Mouse (Mus musculus) kidney, embryonic 14.5 days (tissue): ENCODE measurements around the gene Snap25. TPM values are rescaled to one million over a fixed set of nuclear protein-coding genes. Genes with fewer than 3 reads are reported as not detected.

Experiments
- ATAC-seq: fragments of 200-750 bp; cut with Nextera tagmentation; 2 replicates; pipeline ENCODE4 v1.8.0; 2017; ENCODE audit warnings: moderate number of reproducible peaks, mild to moderate bottlenecking, moderate TSS enrichment, moderate library complexity; ENCODE audit not compliant: low FRiP score, low TSS enrichment
- H3K27ac ChIP-seq: fragments of 300-500 bp; sonication (generic); 2 replicates; pipeline ENCODE4 v1.5.1; 2014; ENCODE audit warnings: low read depth, mild to moderate bottlenecking, low read length, moderate library complexity, mixed read lengths
- H3K27me3 ChIP-seq: fragments of 300-500 bp; sonication (generic); 2 replicates; pipeline ENCODE4 v1.6.1; 2014; ENCODE audit warnings: mild to moderate bottlenecking, low read length; ENCODE audit not compliant: control insufficient read depth, insufficient read depth
- H3K36me3 ChIP-seq: fragments of 300-500 bp; sonication (generic); 2 replicates; pipeline ENCODE4 v1.6.1; 2014; ENCODE audit warnings: low read length, mixed read lengths; ENCODE audit not compliant: control insufficient read depth, insufficient read depth
- H3K4me1 ChIP-seq: fragments of 300-500 bp; sonication (generic); 2 replicates; pipeline ENCODE4 v1.6.1; 2014; ENCODE audit warnings: low read length, mixed read lengths; ENCODE audit not compliant: control insufficient read depth, insufficient read depth
- H3K4me2 ChIP-seq: fragments of 300-500 bp; sonication (generic); replicated peaks from 2 replicates; pipeline ENCODE4 v1.6.1; 2014; ENCODE audit warnings: low read depth, mild to moderate bottlenecking, low read length
- H3K4me3 ChIP-seq: fragments of 300-500 bp; sonication (generic); 2 replicates; pipeline ENCODE4 v1.5.1; 2014; ENCODE audit warnings: mild to moderate bottlenecking, low read length
- H3K9ac ChIP-seq: fragments of 300-500 bp; sonication (generic); 2 replicates; pipeline ENCODE4 v1.6.1; 2014; ENCODE audit warnings: low read depth, mild to moderate bottlenecking, low read length, moderate library complexity
- H3K9me3 ChIP-seq: fragments of 300-500 bp; sonication (generic); 2 replicates; pipeline ENCODE4 v1.6.1; 2016; ENCODE audit warnings: low read length; ENCODE audit not compliant: control insufficient read depth
- WGBS: fragments of 180-500 bp; shearing (Covaris S2); extraction: QIAGEN DNeasy Blood & Tissue Kit; methylation state at CpG from one replicate; pipeline ENCODE4 v1.1.7; 2014; 5-methylcytosine and 5-hydroxymethylcytosine counted together
- polyA plus RNA-seq: library from polyadenylated mRNA; unstranded; fragments of >200 nt; fragmentation: Nextera tagmentation; extraction: Ambion mirVana; gene quantifications from 2 replicates; pipeline ENCODE4 v1.2.1, GENCODE M21; 2014

The Snap25 gene
- polyA plus RNA-seq, 1 experiment from 2014 or later: 0.31 TPM

DNA sequence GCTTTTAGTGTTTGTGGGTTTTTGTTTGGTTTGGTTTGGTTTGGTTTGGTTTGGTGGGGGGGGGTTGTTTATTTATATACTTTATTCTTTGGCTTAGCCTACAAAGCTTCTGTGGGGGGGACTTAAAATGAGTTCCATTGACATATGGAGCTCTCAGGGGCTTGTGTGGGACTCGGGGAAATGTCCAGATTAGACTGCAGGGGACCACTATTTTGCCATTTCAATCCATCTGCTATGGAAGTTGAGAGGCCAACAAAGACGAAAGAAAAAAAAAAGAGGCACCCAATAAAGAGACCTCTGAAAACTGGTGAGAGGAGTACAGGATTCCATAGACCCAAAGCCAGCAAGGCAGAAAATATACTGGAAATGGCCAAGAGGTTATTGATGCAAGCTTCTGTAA lies 9.9 kb upstream of the Snap25 start:
- 84% methylated on average over 2 of the region's 2 CpGs for WGBS
- no peak overlapping the region for H3K4me2 ChIP-seq
- no peaks in the 10 kb centered on the region for H3K9me3 ChIP-seq
- no peaks in the 10 kb centered on the region for H3K4me1 ChIP-seq
- no peaks in the 10 kb centered on the region for H3K36me3 ChIP-seq
- no peak overlapping the region for H3K9ac ChIP-seq
- ATAC-seq: no peak
- no peak overlapping the region for H3K27ac ChIP-seq
- no peaks in the 10 kb centered on the region for H3K27me3 ChIP-seq
- H3K4me3 ChIP-seq: no peak overlapping the region

DNA sequence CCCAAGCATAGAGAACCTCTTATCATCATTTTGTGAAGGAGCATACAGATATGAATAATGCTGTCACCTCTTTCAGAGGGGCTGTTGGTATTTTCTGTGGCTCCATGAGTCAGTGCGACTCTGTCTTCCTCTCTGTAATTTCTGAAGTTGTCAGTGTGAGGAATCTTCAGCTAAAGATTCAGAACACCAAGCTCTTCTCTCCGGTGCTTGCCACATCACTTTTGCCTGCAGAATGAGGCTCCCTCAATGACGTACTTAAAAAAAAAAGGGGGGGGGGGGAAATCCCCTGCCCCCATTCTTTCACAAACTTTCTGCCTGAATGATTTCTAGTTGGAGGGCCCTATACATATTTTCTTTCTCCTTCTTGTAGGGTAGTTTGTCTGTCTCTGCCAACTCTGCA lies 2.1 kb upstream of the Snap25 start:
- Histone ChIP-seq H3K27me3 (peaks cover 7% of the 10 kb centered on the region; the same call in 1 of the 2 replicates), H3K27ac (no peak overlapping the region), H3K9me3 (no peaks in the 10 kb centered on the region), H3K4me2 (no peak overlapping the region), H3K4me3 (no peak overlapping the region), H3K36me3 (no peaks in the 10 kb centered on the region), H3K9ac (no peak overlapping the region), H3K4me1 (no peaks in the 10 kb centered on the region)
- no peak for ATAC-seq
- WGBS: 58% methylated on average over 3 of the region's 3 CpGs

DNA sequence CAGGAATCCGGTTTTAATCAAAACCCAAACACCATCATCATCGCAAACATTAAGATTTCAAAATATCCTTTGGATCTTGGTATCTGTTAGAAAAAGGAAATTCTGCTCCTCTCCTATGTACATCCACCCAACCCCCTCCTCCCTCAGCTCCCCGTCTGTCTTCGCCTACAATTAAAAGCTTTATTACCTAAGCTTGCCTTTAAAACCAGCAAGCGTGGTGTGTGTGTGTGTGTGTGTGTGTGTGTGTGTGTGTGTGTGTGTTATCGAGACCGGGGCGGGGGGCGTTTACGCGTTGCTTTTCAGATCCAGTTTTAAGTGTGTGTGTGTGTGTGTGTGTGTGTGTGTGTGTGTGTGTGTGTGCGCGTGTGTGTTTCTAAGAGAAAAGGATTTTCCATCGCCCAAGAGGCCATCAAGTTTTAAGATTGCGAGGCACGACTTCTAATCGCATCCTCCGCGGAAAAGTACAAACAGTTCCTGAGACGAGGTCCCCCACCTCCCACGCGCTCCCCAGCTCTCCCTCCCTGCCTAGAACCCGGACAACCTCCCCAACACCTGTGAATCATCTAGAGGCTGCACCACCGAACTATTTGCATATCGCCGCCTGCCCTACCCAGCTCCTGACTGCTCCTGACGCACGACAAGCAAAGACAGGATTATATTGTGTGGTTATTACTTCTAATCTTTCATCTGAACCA lies 1.4 kb upstream of the Snap25 start:
- Histone ChIP-seq H3K4me2 (peak overlapping the region; percentile 48), H3K4me1 (no peaks in the 10 kb centered on the region), H3K4me3 (peak overlapping the region; percentile 20), H3K27me3 (peaks cover 7% of the 10 kb centered on the region; the same call in 1 of the 2 replicates), H3K9me3 (no peaks in the 10 kb centered on the region), H3K27ac (no peak overlapping the region), H3K9ac (no peak overlapping the region), H3K36me3 (no peaks in the 10 kb centered on the region)
- 4% methylated on average over 28 of the region's 28 CpGs for WGBS
- no peak for ATAC-seq

DNA sequence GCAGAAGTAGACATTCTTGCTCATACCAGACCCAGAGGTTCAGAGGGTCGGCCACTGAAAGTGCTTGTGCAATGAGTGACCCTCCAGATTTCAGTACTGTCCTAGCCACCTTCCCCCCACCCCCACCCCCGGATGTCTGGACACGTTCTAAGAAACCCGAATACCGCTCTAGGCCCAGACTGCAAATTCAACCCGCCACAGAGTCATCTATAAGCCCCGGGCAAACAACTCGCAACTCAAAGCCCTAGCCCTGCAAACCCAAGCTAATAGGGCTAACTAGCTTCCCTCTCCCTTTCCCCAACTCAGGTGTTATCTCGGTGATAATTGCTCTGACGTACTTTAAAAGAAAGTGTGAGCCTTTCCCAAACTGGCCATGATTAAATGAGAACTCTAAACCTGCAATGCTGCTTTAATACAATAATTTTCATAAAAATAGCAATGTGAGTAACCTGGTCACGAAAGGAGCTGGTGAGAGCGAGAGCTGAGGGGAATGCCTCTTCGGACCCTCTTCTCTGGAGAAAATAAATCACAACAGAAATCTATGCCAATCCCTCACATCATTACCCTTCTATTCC lies 725 bp upstream of the Snap25 start:
- H3K4me3 ChIP-seq: peak overlapping the region; percentile 27

DNA sequence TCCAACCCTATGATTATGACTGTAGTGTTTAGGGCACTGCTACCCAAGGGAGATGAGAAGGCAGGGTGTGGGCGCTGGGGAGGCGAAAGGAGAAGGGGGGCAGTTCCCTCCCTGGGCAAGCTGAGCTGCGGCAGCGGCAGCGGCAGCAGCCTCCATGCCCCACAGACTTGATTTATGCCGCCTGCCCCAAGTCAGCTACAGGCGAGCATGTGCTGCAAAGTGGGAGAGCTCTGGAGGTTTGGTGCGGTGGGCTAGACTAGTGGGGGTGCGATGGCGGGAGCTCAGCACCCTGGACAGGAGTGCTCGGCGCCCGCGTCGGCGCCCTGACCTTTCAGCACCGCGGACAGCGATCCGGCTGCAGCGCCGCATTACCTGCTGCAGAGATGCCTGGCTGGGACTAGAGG lies 757 bp downstream of the Snap25 start:
- Histone ChIP-seq H3K4me3 (peak overlapping the region; percentile 27; the same call in 1 of the 2 replicates), H3K27ac (no peak overlapping the region), H3K4me1 (no peaks in the 10 kb centered on the region), H3K4me2 (peak overlapping the region; percentile 48), H3K9me3 (no peaks in the 10 kb centered on the region), H3K36me3 (no peaks in the 10 kb centered on the region), H3K9ac (no peak overlapping the region), H3K27me3 (peaks cover 7% of the 10 kb centered on the region; the same call in 1 of the 2 replicates)
- ATAC-seq: peak; percentile 97
- under 1% methylated on average over 22 of the region's 22 CpGs for WGBS

More for the DNA sequence above, 725 bp upstream of the Snap25 start:
- Histone ChIP-seq H3K9ac (no peak overlapping the region), H3K27ac (no peak overlapping the region), H3K36me3 (no peaks in the 10 kb centered on the region), H3K4me1 (no peaks in the 10 kb centered on the region), H3K4me2 (peak overlapping the region; percentile 48), H3K9me3 (no peaks in the 10 kb centered on the region), H3K27me3 (peaks cover 7% of the 10 kb centered on the region; the same call in 1 of the 2 replicates)
- ATAC-seq: no peak
- WGBS: 1% methylated on average over 13 of the region's 13 CpGs

DNA sequence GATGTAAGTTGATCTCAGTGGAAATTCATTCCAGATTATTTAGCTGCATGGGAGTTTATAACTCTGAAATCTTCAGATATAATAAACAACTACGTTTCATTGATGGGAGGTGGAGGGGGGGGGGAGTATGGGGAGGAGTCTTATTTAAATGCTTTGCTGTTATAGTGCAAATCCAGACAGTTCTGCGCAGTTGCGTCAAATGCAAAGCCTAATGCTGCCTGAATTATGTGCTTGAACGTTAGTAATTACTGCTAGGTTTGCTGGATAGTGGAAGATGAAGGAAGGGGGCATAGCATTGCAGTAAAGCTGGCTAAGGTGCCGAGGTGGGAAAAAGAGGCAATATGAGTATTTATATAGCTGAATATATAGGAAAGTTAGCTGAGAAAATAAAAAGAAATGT lies 2.3 kb downstream of the Snap25 start:
- Histone ChIP-seq H3K9me3 (no peaks in the 10 kb centered on the region), H3K27me3 (peaks cover 7% of the 10 kb centered on the region; the same call in 1 of the 2 replicates), H3K4me3 (no peak overlapping the region), H3K4me1 (no peaks in the 10 kb centered on the region), H3K4me2 (no peak overlapping the region), H3K36me3 (no peaks in the 10 kb centered on the region), H3K27ac (no peak overlapping the region), H3K9ac (no peak overlapping the region)
- ATAC-seq: no peak
- WGBS: 82% methylated on average over 5 of the region's 5 CpGs

DNA sequence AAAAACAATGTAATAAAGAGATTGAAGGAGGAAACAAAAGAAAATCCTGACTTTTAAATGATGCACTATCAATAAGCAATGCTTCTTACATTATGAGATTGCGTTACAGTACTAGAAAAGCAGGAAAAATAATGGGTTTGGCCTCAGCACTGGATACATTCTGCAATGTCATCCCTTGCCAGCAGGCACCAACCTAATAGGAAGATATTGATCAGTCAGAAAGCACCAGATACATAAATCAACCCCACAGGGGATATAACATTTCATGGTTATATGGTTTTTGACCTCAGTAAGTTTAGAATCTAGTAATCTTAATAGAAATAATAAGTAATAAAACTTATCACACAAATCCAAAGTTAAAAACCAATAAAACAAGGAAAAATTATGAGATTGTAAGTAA lies 3.1 kb downstream of the Snap25 start:
- H3K4me3 ChIP-seq: no peak overlapping the region
- WGBS: 91% methylated on average over 1 of the region's 1 CpGs
- no peak overlapping the region for H3K9ac ChIP-seq

DNA sequence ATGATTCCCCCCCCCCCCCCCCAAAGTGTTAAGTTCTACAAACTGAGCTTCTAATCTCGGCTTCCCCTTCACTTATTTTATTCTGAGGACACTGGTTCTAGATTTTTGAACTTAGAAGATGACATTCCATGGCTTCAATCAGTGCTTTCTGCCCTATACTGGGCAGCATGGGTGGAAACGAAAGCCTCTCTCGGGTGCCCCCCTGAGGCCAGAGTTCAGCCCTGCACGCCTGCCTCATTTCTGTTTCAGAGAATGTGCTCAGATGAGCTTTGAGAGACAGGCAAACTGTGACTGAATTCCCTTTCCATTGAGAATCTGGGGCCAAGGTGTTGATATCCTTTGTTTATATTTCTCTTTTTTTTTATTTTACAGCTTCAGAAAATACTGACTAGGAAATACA lies 7.0 kb downstream of the Snap25 start:
- H3K27ac ChIP-seq: no peak overlapping the region
- no peak overlapping the region for H3K4me2 ChIP-seq
- no peaks in the 10 kb centered on the region for H3K27me3 ChIP-seq
- 22% methylated on average over 4 of the region's 4 CpGs for WGBS
- H3K4me3 ChIP-seq: no peak overlapping the region
- H3K9ac ChIP-seq: no peak overlapping the region
- H3K9me3 ChIP-seq: no peaks in the 10 kb centered on the region
- ATAC-seq: no peak
- H3K4me1 ChIP-seq: no peaks in the 10 kb centered on the region
- no peaks in the 10 kb centered on the region for H3K36me3 ChIP-seq

More for the DNA sequence above, 3.1 kb downstream of the Snap25 start:
- no peak overlapping the region for H3K27ac ChIP-seq
- H3K9me3 ChIP-seq: no peaks in the 10 kb centered on the region
- H3K36me3 ChIP-seq: no peaks in the 10 kb centered on the region
- no peak for ATAC-seq
- no peak overlapping the region for H3K4me2 ChIP-seq
- no peaks in the 10 kb centered on the region for H3K4me1 ChIP-seq
- peaks cover 7% of the 10 kb centered on the region; the same call in 1 of the 2 replicates for H3K27me3 ChIP-seq

DNA sequence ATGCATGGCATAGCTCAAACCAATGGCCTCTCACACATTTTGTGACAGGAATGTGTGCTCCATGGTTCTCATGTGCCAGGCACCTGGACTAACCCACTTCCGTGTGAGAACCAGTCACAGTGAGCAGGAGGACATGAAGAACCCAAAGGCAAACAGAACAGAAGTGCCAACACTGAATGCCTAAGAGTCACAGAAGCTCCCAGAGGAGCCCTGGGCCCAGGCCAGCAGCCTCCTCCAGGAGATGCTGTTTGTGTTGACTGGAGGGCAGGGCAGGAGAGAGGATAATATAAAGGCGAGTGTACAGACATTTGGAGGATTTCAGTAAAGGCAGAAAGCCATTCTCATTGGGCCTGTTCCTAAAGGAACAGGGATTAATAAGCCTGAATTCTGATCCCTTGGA lies 25.0 kb downstream of the Snap25 start:
- H3K9ac ChIP-seq: no peak overlapping the region
- H3K4me3 ChIP-seq: no peak overlapping the region
- no peaks in the 10 kb centered on the region for H3K4me1 ChIP-seq
- no peaks in the 10 kb centered on the region for H3K9me3 ChIP-seq
- no peaks in the 10 kb centered on the region for H3K27me3 ChIP-seq
- ATAC-seq: no peak
- no peaks in the 10 kb centered on the region for H3K36me3 ChIP-seq
- WGBS: 84% methylated on average over 2 of the region's 2 CpGs
- H3K27ac ChIP-seq: no peak overlapping the region
- no peak overlapping the region for H3K4me2 ChIP-seq
